Mouse (Mus musculus) kidney, embryonic 16.5 days (tissue): ENCODE measurements around the gene Efcab11. TPM values are rescaled to one million over a fixed set of nuclear protein-coding genes. Genes with fewer than 3 reads are reported as not detected.

ENCODE experiments used
- ATAC-seq: fragments of 200-750 bp; cut with Nextera tagmentation; 2 replicates; pipeline ENCODE4 v1.8.0; 2017; ENCODE audit warnings: moderate TSS enrichment; ENCODE audit not compliant: low FRiP score, low TSS enrichment
- H3K27ac ChIP-seq: fragments of 300-500 bp; sonication (generic); 2 replicates; pipeline ENCODE4 v1.5.1; 2014; ENCODE audit warnings: low read length
- H3K27me3 ChIP-seq: fragments of 300-500 bp; sonication (generic); 2 replicates; pipeline ENCODE4 v1.6.1; 2014; ENCODE audit warnings: low read length, control low read depth, mixed read lengths; ENCODE audit not compliant: insufficient read depth
- H3K36me3 ChIP-seq: fragments of 300-500 bp; sonication (generic); 2 replicates; pipeline ENCODE4 v1.6.1; 2014; ENCODE audit warnings: low read length, control low read depth, mixed read lengths; ENCODE audit not compliant: insufficient read depth
- H3K4me1 ChIP-seq: fragments of 300-500 bp; sonication (generic); 2 replicates; pipeline ENCODE4 v1.6.1; 2014; ENCODE audit warnings: low read length, control low read depth, mixed read lengths; ENCODE audit not compliant: insufficient read depth
- H3K4me2 ChIP-seq: fragments of 300-500 bp; sonication (generic); replicated peaks from 2 replicates; pipeline ENCODE4 v1.6.1; 2014; ENCODE audit warnings: low read depth, low read length
- H3K4me3 ChIP-seq: fragments of 300-500 bp; sonication (generic); 2 replicates; pipeline ENCODE4 v1.5.1; 2014; ENCODE audit warnings: mild to moderate bottlenecking, low read length
- H3K9ac ChIP-seq: fragments of 300-500 bp; sonication (generic); replicated peaks from 2 replicates; pipeline ENCODE4 v1.6.1; 2014; ENCODE audit warnings: low read length
- H3K9me3 ChIP-seq: fragments of 300-500 bp; sonication (generic); 2 replicates; pipeline ENCODE4 v1.6.1; 2016; ENCODE audit warnings: low read length, control low read depth
- WGBS: fragments of 180-500 bp; shearing (Covaris S2); extraction: QIAGEN DNeasy Blood & Tissue Kit; methylation state at CpG from one replicate; pipeline ENCODE4 v1.1.7; 2014; 5-methylcytosine and 5-hydroxymethylcytosine counted together
- polyA plus RNA-seq: library from polyadenylated mRNA; unstranded; fragments of >200 nt; fragmentation: Nextera tagmentation; extraction: Ambion mirVana; gene quantifications from 2 replicates; pipeline ENCODE4 v1.2.1, GENCODE M21; 2015

Gene Efcab11
- polyA plus RNA-seq, 1 experiment from 2014 or later = 12.5 TPM

DNA sequence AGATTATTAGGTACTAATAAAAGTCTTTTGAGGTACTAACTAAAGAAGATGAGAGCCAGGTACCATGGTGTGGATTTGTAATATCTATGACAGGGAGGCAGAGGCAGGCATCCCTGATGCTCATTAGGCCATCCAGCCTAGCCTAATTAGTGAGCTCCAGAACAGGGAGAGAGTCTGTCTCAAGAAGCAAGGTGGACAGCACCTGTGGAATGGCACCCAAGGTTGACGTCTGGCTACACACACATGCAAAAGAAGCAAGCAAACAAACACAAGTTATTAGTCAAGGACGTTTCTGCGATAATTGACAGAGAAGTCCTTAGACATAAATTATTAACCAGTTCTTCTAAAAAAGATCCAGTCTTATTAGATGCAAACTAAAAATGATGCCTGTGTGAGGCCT is 114.6 kb downstream of the Efcab11 start:
- no peak for ATAC-seq
- Histone ChIP-seq H3K4me3 (no peak overlapping the region), H3K36me3 (no peaks in the 10 kb centered on the region), H3K27me3 (no peaks in the 10 kb centered on the region), H3K9ac (no peak overlapping the region), H3K4me2 (no peak overlapping the region), H3K4me1 (no peaks in the 10 kb centered on the region), H3K9me3 (no peaks in the 10 kb centered on the region), H3K27ac (no peak overlapping the region)
- 86% methylated on average over 3 of the region's 3 CpGs for WGBS

- H3K9ac ChIP-seq = no peak overlapping the region
- H3K4me2 ChIP-seq = no peak overlapping the region
- H3K4me3 ChIP-seq = no peak overlapping the region
- WGBS = 87% methylated on average over 11 of the region's 11 CpGs
- no peaks in the 10 kb centered on the region for H3K9me3 ChIP-seq
- H3K27ac ChIP-seq = no peak overlapping the region
- no peaks in the 10 kb centered on the region for H3K4me1 ChIP-seq
- H3K36me3 ChIP-seq = no peaks in the 10 kb centered on the region
- no peaks in the 10 kb centered on the region for H3K27me3 ChIP-seq
- ATAC-seq = no peak
Measured at GRCm38 (mm10) chr12:99767691-99768090, 116.5 kb downstream of the Efcab11 start.

DNA sequence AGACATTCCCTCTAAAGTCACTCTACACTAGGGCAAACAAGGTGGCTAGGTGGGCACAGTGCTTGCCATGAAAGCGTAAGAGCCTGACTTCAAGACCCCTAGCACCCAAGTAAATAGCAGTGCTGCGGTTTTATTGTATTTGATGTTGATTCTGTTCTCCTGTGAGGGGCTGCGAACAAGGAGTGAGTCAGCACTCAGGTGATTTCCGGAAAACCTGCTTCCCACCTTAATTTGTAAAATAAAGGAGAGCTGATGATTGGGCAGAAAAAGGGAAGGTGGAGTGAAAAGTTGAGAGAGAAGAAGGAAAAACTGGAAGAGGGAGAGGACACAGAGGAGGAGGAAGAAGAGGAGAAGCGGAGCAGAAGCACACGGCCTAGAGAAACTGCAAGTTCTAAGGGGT is 118.3 kb downstream of the Efcab11 start:
- WGBS = 86% methylated on average over 6 of the region's 6 CpGs
- Histone ChIP-seq H3K27ac (no peak overlapping the region), H3K9ac (no peak overlapping the region), H3K4me3 (no peak overlapping the region), H3K36me3 (no peaks in the 10 kb centered on the region), H3K27me3 (no peaks in the 10 kb centered on the region), H3K4me1 (no peaks in the 10 kb centered on the region), H3K4me2 (no peak overlapping the region), H3K9me3 (no peaks in the 10 kb centered on the region)
- ATAC-seq = no peak

DNA sequence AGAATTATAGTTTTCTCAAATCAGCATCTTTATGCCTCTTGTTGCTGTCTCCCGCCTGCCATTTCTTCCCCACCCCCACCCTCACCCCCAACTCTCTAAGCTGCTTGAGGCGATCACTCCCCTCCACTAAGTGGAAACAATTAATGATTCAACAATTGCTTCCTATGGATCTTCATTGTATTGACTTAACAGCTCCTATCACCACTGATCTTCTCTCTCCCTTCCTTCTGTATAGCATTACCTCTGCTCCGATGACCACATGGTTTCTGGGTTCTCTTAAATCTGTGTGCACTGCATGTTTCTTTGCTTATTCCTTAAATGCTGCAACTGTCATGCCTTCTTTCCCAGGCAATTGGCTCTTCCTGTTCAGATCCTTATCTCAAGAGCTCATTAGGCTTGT is 120.2 kb downstream of the Efcab11 start:
- H3K9ac ChIP-seq = no peak overlapping the region
- WGBS = 84% methylated on average over 3 of the region's 3 CpGs
- no peak for ATAC-seq
- no peaks in the 10 kb centered on the region for H3K4me1 ChIP-seq
- H3K4me3 ChIP-seq = no peak overlapping the region
- H3K9me3 ChIP-seq = no peaks in the 10 kb centered on the region
- no peaks in the 10 kb centered on the region for H3K36me3 ChIP-seq
- no peaks in the 10 kb centered on the region for H3K27me3 ChIP-seq
- no peak overlapping the region for H3K4me2 ChIP-seq
- H3K27ac ChIP-seq = no peak overlapping the region

GRCm38 (mm10) chr12:99757754-99758526 is 126.3 kb downstream of the Efcab11 start:
- no peaks in the 10 kb centered on the region for H3K9me3 ChIP-seq
- no peak overlapping the region for H3K27ac ChIP-seq
- H3K36me3 ChIP-seq = no peaks in the 10 kb centered on the region
- no peak overlapping the region for H3K9ac ChIP-seq
- H3K4me2 ChIP-seq = peak overlapping the region; percentile 44
- WGBS = 58% methylated on average over 15 of the region's 15 CpGs
- no peaks in the 10 kb centered on the region for H3K27me3 ChIP-seq
- ATAC-seq = peak; percentile 75; the same call in 1 of the 2 replicates
- peaks cover 13% of the 10 kb centered on the region; the same call in 1 of the 2 replicates for H3K4me1 ChIP-seq
- H3K4me3 ChIP-seq = peak overlapping the region; percentile 11; the same call in 1 of the 2 replicates

- Histone ChIP-seq H3K27ac (no peak overlapping the region), H3K36me3 (no peaks in the 10 kb centered on the region), H3K4me3 (peak overlapping the region; percentile 11; the same call in 1 of the 2 replicates), H3K9ac (no peak overlapping the region), H3K27me3 (no peaks in the 10 kb centered on the region), H3K9me3 (no peaks in the 10 kb centered on the region), H3K4me2 (peak overlapping the region; percentile 44), H3K4me1 (peaks cover 13% of the 10 kb centered on the region; the same call in 1 of the 2 replicates)
- no peak for ATAC-seq
- WGBS = 41% methylated on average over 18 of the region's 18 CpGs
Measured at GRCm38 (mm10) chr12:99756914-99757687, 127.1 kb downstream of the Efcab11 start.

- no peak overlapping the region for H3K9ac ChIP-seq
- H3K4me1 ChIP-seq = peaks cover 13% of the 10 kb centered on the region; the same call in 1 of the 2 replicates
- H3K4me2 ChIP-seq = no peak overlapping the region
- no peak for ATAC-seq
- H3K27ac ChIP-seq = no peak overlapping the region
- no peaks in the 10 kb centered on the region for H3K27me3 ChIP-seq
- H3K4me3 ChIP-seq = no peak overlapping the region
- WGBS = 87% methylated on average over 9 of the region's 9 CpGs
- H3K9me3 ChIP-seq = no peaks in the 10 kb centered on the region
- H3K36me3 ChIP-seq = no peaks in the 10 kb centered on the region
Measured at GRCm38 (mm10) chr12:99756213-99756612, 128.0 kb downstream of the Efcab11 start.

DNA sequence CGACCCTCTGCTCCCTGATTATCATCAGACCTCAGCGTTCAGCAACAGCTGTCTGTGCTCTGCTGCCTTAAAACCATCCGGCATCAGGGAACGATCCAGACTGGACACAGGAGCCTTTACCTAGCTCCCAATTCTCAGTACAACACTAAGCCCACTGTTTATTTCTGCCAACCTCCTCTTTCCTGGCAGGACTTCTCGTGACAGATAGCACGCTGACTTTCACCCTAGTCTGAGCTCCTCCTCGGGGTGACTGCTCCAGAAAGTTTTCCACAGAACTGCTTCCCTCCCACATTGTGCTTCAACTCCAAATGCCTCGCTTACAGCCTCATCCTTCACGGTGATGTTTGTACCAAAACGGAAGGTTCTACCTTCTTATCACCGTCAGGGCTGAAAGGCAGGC is 131.3 kb downstream of the Efcab11 start:
- H3K9ac ChIP-seq = no peak overlapping the region
- 62% methylated on average over 11 of the region's 11 CpGs for WGBS
- no peak overlapping the region for H3K4me2 ChIP-seq
- no peak overlapping the region for H3K27ac ChIP-seq
- H3K9me3 ChIP-seq = no peaks in the 10 kb centered on the region
- H3K36me3 ChIP-seq = no peaks in the 10 kb centered on the region
- no peak overlapping the region for H3K4me3 ChIP-seq
- H3K4me1 ChIP-seq = peaks cover 9% of the 10 kb centered on the region; the same call in 1 of the 2 replicates
- no peak for ATAC-seq
- no peaks in the 10 kb centered on the region for H3K27me3 ChIP-seq

DNA sequence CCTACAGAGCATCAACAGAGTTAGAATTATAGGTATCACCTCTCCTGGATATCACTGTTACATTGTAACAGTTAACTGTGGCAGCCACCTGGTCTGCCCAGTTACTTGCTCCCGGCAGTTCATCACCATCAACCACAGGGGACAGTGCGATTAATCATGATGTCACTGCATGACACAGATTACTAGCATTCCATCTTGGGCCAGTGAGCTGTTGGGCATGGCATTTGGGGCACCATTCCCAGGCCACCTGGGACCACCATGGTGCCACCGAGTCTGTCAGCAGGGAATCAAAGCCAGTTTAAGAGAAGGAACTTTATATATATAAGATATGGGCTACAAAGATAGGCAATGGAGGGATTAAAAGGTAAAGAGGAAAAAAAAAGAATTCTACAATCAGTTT is 134.8 kb downstream of the Efcab11 start:
- Histone ChIP-seq H3K4me3 (no peak overlapping the region), H3K4me2 (no peak overlapping the region), H3K9me3 (no peaks in the 10 kb centered on the region), H3K9ac (no peak overlapping the region), H3K36me3 (no peaks in the 10 kb centered on the region), H3K4me1 (no peaks in the 10 kb centered on the region), H3K27me3 (no peaks in the 10 kb centered on the region), H3K27ac (no peak overlapping the region)
- no peak for ATAC-seq
- WGBS = 66% methylated on average over 3 of the region's 3 CpGs

DNA sequence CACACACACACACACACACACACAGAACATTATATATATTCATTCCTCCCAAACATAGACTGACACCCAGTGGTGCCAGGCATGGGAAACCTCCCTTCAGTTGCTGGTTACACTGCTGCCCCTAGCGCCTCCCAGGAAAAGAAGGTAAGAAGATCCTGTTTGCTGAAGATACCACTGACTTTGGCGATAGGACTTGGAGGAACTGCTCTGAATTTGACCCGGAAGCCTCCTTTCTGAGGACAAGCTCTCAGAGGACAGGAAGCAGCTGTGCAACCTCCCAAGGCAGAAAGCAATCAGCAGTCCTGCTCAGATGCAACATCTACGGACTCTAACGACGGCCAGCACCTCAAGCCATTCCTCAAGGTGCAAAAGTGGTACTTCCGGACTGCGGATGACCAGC is 142.6 kb downstream of the Efcab11 start:
- Histone ChIP-seq H3K4me1 (no peaks in the 10 kb centered on the region), H3K36me3 (no peaks in the 10 kb centered on the region), H3K27ac (no peak overlapping the region), H3K27me3 (no peaks in the 10 kb centered on the region), H3K4me2 (no peak overlapping the region), H3K4me3 (no peak overlapping the region), H3K9me3 (no peaks in the 10 kb centered on the region), H3K9ac (no peak overlapping the region)
- 45% methylated on average over 8 of the region's 8 CpGs for WGBS
- no peak for ATAC-seq
